Mouse (Mus musculus) cerebellum, postnatal 36 days (tissue): ENCODE results near the gene Ly6g6e.
A peak's percentile ranks its signal among the peaks of the same experiment; 100 is the strongest.
"Not testable (repeated sequence)": the region's sequence is repeated elsewhere in the genome, so short reads cannot be mapped to it uniquely, and the experiment has no call there.

Experiments used
- DNase-seq, 2 experiments: peaks; one replicate each; pipeline ENCODE4 v3.0.0; 2021 to 2022; ENCODE audit warnings: mixed read lengths in 2 of 2

Gene Ly6g6e

DNA sequence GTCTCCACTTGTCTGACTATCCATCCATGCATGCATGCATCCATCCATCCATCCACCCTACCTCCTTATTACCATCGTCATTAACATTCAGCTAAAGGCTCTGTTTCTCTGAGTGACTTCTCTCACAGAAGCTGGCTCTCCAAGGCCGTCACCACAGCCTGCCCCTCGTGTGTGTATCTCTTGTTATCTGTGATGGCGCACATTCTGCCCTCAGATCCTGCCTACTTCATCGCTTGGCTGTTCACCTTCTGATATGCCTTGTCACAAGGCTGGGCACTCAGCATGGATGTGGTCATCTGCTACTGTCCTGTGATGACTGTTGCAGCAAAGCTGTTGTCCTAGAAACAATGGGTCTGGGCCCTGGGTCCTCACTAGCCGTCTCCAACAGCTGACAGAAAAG is 28.1 kb downstream of the Ly6g6e start:
- no peak for DNase-seq

DNA sequence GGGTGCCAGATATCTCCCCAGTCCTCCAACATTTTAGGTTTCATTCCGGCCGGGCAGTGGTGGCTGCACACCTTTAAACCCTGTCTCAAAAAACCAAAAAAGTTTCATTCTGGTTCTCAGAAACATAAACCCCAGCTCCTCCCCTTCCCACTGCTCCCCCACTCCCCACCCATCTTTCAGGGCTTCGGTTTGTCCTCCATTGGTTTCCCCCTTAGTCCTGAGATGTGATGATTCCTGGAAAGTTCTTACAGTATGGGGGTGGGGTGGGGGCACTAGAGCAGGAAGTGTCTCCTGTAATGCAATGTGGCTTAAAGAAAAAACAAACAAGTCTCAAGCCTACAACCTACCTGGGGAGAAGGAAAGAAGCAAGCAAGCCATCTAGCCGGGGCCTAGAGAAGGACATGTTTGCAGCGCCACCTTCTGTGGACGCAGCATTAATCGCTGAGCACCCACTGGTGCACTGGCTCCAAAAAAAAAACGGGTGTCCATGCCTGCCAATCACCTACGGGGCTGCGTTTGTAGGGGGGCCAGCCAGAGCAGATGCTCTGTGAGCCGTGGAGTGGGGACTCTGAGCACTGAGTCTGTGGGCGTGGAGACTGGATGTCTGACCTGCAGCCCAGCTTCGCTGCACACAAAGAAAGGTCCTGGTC is 29.2 kb downstream of the Ly6g6e start:
- DNase-seq: peak; percentile 68 to 69

- no peak for DNase-seq
Observed at GRCm38 (mm10) chr17:35106522-35106921, 29.8 kb downstream of the Ly6g6e start.

DNA sequence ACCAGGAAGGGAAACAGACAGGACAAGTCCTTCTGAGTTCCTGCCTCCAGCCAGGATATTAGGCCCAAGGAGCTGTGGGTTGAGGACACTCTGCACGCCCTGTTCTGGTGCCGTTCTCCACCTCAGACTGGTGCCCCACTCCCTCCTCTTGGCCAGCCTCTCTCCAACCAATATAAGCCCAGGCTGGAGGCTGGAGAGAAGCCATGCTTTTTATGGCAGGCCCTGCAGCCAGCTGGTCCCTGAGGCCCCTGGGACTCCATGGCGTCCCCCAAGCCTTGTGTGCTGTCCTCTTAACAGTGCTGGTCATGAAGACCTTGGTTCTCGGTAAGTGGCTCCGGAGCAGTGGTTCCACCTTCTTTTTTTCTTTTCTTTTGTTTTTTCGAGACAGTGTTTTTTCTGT is 31.4 kb downstream of the Ly6g6e start, which contains the start of gene Ly6g5c:
Gene Ly6g5c, plus strand, starts transcription at position 183 of the 400 bp plus-strand sequence.
- DNase-seq: peak; percentile 54 to 58

DNA sequence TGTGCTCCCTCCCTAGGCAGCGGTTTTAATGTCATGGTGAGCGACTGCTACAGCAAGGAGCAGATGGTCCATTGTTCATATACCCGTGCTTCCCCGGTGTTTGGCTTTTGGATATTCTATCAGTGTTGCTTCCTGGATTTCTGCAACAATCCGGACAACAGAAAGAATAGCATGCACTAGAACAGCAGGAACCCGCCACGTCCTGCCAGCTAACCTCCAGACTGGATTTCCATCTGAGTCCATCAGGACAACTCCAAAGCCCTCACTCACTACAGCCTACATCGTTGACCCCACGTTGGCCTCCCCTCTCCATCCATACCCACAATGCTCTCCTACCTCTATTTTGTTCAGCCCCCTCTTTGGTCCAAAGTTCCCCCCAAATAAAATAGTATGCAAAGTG is 35.1 kb downstream of the Ly6g6e start:
- DNase-seq: no peak

DNA sequence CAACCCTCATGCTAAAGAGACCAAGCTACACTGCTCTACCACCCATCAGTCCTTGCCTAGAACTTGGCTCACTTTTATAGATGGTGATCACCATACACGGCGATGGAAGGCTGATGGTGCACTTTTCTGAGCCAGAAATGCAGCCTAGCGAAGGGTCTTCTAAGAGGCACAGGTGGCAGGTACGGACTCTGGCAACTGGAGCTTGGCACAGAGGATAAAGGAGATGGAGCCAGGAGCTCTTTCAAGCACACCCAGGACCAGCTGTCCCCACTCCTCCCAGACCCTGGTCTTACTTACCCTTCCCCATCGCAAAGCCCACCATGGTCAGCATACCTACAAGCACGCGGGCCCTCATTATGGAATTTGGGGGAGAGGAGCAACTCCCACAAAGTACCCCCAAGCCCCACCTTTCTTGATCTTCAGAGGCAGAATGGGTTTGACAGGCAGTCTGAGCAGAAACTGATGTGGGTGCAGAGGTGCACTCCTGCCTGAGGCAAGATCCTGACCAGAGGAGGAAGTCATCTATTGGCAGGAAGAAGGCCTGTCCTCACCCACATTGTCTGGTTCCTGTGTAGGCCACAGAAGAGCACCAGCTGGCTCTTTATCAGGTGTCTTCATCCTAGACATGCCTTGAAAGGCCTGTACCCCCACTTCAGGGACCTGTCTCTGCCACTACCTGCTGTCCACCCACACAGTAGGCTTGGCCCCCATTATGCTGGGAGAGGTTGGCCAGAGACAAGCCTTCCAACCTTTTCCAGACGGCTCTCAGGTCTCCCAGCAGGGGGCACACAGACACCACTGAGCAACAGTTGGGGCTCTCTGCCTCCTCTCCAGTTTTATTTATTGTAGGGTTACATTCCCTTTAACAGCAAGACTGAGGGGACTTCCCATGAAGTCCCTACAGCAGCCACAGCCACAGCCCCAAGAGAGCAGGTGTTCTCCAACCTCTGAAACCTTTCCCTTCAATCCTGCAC is 38.6 kb downstream of the Ly6g6e start, which contains the start of gene Ly6g5b:
Gene Ly6g5b, minus strand, starts transcription at position 383 of the 974 bp plus-strand sequence.
- DNase-seq: no peak

- DNase-seq: peak in 1 of 2 experiments; percentile 55
Observed at GRCm38 (mm10) chr17:35120745-35121142, 44.0 kb downstream of the Ly6g6e start.

- DNase-seq: peak; percentile 94 to 97
Observed at GRCm38 (mm10) chr17:35121143-35121799, 44.6 kb downstream of the Ly6g6e start, which contains the start of gene Gpank1. Gpank1 (plus strand) TSS chr17:35121455.

- peak; percentile 66 to 77 for DNase-seq
Observed at GRCm38 (mm10) chr17:35121871-35122303, 45.2 kb downstream of the Ly6g6e start, which contains the start of gene Csnk2b. Csnk2b (minus strand) TSS chr17:35122053.

GRCm38 (mm10) chr17:35123287-35123686 is 46.6 kb downstream of the Ly6g6e start:
- not testable (repeated sequence) for DNase-seq

GRCm38 (mm10) chr17:35124261-35124896 is 47.7 kb downstream of the Ly6g6e start:
- not testable (repeated sequence) for DNase-seq

GRCm38 (mm10) chr17:35125081-35125480 is 48.4 kb downstream of the Ly6g6e start:
- no peak for DNase-seq

GRCm38 (mm10) chr17:35125578-35125977 is 48.9 kb downstream of the Ly6g6e start:
- DNase-seq: no peak

GRCm38 (mm10) chr17:35126206-35126611 is 49.5 kb downstream of the Ly6g6e start, which contains the start of gene D17H6S53E:
D17H6S53E (plus strand) TSS chr17:35126373.
- peak; percentile 63 to 69 for DNase-seq

GRCm38 (mm10) chr17:35127017-35127416 is 50.3 kb downstream of the Ly6g6e start:
- DNase-seq: no peak
